Mouse (Mus musculus) olfactory bulb, adult 2 months (tissue): ENCODE results near the gene Tmem266.

ENCODE experiments used
- CTCF ChIP-seq: fragments of 200-500 bp; IDR thresholded peaks from 2 replicates; pipeline ENCODE4 v1.5.1; 2012; ENCODE audit warnings: low read depth, mild to moderate bottlenecking, low read length, moderate library complexity; ENCODE audit not compliant: insufficient read depth
- POLR2A ChIP-seq: fragments of 200-500 bp; IDR thresholded peaks from 2 replicates; pipeline ENCODE4 v1.6.1; 2012; ENCODE audit warnings: mild to moderate bottlenecking, low read depth, low read length, moderate library complexity; ENCODE audit not compliant: insufficient read depth

GRCm38 (mm10) chr9:55482116-55482515 lies 155.4 kb downstream of the Tmem266 start:
- TF ChIP-seq POLR2A (no peak), CTCF (no peak)
